Mouse (Mus musculus): ENCODE data around the gene Lin7a.
"Not testable (repeated sequence)": the region's sequence is repeated elsewhere in the genome, so short reads cannot be mapped to it uniquely, and the experiment has no call there.

Gene Lin7a

GRCm38 (mm10) chr10:107237076-107237475, 34.4 kb upstream of the Lin7a start:
- no peak for DNase-seq (ENCODE audit: low spot score)

DNA sequence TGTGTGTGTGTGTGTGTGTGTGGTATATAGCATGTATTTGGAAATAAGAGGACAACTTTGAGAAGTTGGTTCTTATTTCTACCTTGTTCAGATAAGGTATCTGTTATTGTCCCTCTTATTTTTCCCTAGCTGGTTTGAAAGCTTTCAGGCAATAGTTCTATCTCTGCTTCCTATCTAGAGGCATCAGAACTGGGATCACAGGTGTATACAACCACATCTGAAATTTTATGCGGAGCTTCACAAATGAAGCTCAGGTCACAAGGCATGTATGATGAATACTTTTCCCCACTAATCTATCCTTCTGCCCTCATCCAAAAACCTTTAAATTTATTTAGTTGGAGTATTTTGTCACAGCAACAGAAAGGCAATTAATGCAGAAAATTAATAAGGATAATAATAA, 33.8 kb upstream of the Lin7a start:
- DNase-seq (ENCODE audit: low spot score): no peak

- DNase-seq (ENCODE audit: low spot score): no peak
Observed at GRCm38 (mm10) chr10:107238151-107238860, 33.2 kb upstream of the Lin7a start.

GRCm38 (mm10) chr10:107238861-107239435, 32.5 kb upstream of the Lin7a start:
- DNase-seq (ENCODE audit: low spot score): no peak

GRCm38 (mm10) chr10:107239651-107240330, 31.7 kb upstream of the Lin7a start:
- no peak for DNase-seq (ENCODE audit: low spot score)

DNA sequence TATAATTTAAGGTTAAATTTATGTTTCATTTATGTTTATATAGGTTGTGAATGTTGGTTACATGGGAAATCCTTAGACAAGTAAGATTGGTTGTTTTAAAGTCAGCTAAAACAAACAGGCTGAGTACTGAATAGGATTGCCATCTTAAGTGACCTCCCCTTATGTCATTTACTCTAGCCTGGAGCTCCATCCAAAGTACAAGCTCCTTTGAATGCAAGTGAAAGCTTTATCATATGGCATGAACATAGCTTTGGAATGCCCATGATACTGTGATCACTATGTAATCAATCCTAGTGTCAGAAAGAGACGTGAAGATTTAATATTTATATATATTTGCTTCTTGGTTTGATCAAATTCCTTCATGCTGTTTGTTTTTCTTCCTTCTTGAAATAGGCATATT, 31.0 kb upstream of the Lin7a start:
- DNase-seq (ENCODE audit: low spot score): no peak

DNA sequence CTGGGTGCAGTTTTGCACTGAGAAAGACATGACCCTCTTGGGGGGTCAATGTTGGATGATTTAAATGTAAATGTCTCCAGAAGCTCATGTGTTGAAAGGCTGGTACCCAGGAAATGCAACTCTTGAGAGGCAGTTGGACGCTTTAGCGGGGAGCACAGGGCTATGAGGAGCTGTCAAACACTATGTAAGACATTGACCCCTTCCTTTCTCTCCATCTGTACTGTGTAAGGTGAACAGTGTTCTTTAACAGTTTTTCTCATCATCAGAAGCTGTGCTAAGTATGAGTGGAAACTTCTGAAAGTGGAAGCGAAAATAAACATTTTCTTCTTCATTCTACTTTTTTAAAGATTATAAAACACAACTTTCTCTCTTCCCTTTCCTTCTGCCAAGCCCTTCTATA, 30.5 kb upstream of the Lin7a start:
- DNase-seq (ENCODE audit: low spot score): no peak

DNA sequence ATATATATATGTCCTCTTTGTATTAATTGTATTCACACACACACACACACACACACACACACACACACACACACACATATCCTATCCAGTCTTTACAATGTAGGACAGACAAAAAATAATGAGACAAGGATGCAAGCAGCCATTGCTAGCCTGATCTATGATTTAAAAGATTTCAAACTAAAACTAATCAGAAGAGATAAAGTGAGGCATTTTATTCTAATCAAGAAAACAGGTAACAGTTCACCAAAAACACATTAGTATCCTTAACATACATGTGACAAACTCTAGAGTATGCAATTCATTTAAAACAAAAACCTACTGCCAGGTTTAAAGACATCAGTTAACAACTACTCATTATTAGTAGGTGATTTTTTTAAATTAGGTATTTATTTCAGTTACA, 30.1 kb upstream of the Lin7a start:
- no peak for DNase-seq (ENCODE audit: low spot score)

GRCm38 (mm10) chr10:107241999-107242398, 29.5 kb upstream of the Lin7a start:
- DNase-seq (ENCODE audit: low spot score): not testable (repeated sequence)

DNA sequence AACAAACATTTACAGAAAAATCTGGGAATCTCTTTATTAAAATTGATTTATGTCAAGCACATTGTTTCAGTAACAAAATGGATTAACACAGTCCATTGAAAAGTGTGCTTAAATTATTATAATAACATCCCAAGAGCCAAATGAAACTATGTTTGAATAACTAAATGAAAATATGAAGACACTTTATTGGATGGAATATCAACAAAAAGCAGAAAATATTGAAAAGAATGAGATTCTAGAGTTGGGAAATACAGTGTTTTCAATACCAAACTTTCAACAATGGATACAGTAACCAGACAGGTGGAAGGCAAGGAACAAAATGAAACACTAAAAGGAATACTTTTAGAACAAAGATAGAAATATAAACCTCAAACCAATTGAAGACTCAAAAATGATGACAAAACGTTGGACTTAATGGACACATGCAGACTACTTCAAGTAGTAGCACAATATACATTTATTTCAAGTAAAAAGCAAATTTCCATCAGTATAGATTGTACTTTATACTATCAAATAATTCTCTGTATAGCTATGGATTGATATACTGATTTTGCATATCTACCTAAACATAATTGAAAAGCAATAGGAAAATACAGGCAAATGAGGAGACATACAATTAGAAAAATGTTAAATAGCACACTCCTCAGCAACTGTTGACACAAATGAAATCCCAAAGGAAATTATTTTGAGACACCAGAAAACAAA, 28.6 kb upstream of the Lin7a start:
- DNase-seq (ENCODE audit: low spot score): no peak

- no peak for DNase-seq (ENCODE audit: low spot score)
Observed at GRCm38 (mm10) chr10:107244211-107244610, 27.3 kb upstream of the Lin7a start.

GRCm38 (mm10) chr10:107244691-107245530, 26.6 kb upstream of the Lin7a start:
- no peak for DNase-seq (ENCODE audit: low spot score)

DNA sequence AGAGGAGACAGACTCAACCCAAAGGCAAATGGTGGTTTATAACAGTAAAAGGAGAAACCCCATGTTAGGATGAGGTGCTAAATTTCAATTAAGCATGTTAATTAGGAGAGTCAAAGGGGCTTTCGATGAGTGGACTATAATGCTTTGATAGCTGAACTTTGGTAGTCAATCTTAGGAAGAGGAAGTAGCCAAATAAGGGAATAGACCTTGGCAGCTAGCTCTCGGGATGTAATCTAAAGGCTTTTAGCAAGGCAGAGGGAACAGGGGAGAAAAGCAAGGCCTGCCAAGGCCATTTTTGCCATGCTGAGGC, 26.0 kb upstream of the Lin7a start:
- DNase-seq (ENCODE audit: low spot score): no peak

DNA sequence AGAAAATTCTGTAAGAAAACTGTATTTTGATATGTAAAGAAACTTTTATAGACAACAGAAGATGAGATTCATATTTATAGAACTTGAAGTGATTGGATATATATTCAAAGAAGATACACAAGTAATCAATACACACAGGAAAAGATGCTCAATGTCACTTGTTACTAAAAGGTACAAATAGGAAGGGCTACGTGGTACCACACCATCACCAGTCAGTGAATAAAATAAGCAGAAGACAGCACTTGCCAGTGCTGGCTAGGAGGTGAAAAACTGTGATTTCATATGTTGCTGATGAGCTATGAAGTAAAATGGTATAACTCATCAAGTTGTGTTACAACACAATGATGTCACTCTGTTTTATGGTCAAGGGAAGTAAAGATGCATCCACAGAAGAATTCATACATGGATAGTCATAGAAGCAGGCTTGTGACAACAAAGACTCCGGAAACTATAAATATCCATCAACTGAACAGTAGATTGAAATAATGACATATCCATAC, 25.5 kb upstream of the Lin7a start:
- no peak for DNase-seq (ENCODE audit: low spot score)

- DNase-seq (ENCODE audit: low spot score): no peak
Observed at GRCm38 (mm10) chr10:107247001-107247670, 24.4 kb upstream of the Lin7a start.

- no peak for DNase-seq (ENCODE audit: low spot score)
Observed at GRCm38 (mm10) chr10:107248481-107248880, 23.0 kb upstream of the Lin7a start.

DNA sequence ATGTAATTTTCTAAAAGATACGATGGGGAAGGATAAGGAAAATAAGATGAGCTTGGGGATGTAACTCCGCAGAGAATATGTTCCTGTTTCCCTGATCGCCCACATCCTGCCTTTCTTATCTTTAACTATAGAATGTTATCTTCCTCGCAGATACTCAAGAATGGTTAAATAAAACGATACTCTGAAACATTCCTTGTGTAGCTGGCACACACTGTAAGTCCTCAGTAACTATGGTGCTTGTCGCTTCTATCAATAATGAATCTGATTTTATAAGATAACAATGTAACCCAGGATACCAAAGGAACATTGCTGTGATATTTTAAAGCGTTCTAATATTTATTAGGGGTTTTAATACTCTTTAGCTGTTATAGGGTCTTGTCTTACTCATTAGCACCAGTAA, 22.4 kb upstream of the Lin7a start:
- DNase-seq (ENCODE audit: low spot score): no peak

- no peak for DNase-seq (ENCODE audit: low spot score)
Observed at GRCm38 (mm10) chr10:107249606-107250186, 21.8 kb upstream of the Lin7a start.

DNA sequence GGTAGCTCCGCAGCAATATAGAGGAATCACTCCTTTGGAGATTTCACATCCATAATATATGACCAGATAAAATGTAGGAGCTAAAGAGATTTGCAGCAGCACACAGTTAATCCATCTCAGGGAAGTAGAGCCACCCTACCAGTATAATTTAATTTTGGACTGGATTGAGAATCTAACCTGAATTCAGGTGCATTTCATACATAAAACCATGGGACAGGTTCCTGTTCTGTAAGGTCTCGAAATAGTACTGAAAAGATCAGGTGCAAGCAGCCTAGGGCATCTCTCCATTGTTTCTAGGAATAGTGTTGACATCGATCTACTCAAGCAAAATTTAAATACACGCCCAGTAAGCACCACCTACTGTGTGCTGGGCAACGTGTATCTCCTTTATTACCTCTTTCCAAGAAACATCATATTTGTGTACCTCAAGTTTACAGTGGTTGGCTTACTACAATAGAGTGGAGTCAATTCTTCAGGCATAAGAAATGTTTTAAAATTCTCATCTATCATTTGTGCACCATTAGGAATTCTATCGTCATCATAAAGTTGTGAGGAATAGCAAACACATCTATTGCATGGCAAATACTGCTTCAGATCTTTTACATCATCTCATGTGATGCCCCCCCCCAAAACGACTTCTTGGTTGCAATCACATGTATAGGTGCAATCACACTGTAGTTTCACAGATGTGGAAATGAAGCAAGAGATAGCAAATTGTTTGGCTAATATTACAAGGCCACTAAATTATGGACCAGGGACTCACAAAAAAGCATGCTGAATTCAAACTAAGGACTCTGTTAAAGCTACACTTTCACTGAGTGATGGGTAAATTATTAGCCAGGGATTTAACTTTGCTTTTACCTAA, 20.9 kb upstream of the Lin7a start:
- DNase-seq (ENCODE audit: low spot score): no peak

- no peak for DNase-seq (ENCODE audit: low spot score)
Observed at GRCm38 (mm10) chr10:107251271-107251670, 20.2 kb upstream of the Lin7a start.

Data from ovary, adult 18-20 months (tissue).